Mouse (Mus musculus) kidney, adult 11 months (tissue): ENCODE measurements around the gene Fbxo31.

ENCODE experiments used
- DNase-seq: peaks from one replicate; pipeline ENCODE4 v3.0.0; 2022

Gene Fbxo31

DNA sequence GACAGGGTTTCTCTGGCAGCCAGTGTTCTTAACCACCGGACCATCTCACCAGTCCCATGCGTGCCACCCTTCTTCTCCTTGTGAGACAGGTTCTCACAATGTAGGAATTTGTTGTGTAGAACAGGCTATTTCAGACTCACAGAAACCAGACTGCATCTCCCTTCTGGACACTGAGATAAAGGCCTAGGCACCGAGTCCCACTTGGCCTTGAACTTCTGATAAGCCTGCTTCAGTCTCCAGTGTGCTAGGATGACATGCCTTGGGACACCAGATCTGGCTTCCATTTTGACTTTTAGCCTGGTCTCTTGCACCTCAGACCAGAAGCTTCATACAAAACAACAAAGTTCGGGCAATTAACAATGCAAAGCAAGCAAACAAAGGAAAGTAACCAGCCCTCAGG lies 10.1 kb upstream of the Fbxo31 start:
- DNase-seq, result no peak

DNA sequence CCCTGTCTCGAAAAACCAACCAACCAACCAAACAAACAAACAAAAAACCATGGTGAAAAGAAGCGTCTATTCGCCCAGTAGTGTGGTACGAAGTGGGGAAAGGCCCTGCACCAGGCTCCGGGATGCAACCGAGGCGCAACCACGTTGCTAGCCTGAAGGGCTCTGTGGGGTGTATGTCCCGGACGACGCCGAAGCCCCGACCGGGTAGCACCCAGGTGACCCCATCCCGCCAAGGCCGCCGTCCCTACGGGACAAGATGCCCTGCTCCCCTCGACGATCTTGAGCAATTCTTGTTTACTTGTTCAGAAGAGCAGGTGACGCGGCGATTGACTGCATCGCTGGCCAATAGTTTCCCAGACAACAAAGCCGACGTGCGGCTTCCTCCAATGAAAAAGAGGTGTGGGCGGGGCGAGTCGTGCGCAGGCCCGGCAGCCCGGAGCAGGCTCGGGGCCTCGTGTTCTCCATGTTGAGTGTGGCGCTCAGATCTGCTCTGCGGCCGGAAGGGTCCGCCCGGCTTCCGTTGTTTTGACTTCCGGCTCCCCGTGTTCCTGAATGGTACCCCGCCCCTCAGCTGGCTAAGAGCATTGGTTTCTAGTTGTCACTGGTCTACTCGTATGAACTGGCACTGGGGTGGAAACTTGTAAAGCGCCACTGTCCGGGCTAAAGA lies 6.7 kb upstream of the Fbxo31 start:
- DNase-seq, result peak; percentile 99

DNA sequence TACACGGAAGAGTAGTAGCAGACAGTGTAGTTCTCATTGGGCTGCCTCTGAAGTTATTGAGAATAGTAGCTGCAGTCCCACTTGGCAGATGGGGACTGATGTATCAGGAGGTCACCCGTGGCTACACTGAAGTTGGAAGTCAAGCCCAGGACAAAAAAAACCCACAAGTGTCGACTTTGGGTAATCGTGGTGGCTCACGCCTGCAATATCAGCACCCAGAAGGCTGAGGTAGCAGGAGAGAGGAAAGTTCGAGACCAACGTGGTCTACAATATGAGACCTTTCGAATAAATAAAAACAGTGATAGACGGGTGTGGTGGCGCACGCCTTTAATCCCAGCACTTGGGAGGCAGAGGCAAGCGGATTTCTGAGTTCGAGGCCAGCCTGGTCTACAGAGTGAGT lies 6.1 kb upstream of the Fbxo31 start:
- no peak for DNase-seq

DNA sequence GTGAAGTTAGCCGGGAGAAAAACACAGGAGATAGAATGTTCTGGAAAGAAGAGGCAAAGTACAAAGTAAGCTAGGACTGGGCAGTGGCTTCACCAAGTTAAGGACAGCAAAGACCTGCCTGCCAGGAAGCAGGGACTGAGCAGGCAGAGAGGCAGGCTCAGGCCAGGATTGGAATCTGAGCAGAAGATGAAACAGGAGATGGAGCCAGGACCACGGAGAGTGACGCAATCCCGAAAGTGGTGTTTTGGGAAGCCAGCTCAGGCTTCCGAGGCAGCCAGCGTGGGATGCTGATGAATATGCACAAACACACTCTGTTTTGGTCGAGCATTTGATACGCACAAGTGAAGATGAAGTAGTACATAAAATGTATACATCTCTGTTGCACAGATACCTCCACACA lies 5.0 kb upstream of the Fbxo31 start:
- DNase-seq, result no peak

DNA sequence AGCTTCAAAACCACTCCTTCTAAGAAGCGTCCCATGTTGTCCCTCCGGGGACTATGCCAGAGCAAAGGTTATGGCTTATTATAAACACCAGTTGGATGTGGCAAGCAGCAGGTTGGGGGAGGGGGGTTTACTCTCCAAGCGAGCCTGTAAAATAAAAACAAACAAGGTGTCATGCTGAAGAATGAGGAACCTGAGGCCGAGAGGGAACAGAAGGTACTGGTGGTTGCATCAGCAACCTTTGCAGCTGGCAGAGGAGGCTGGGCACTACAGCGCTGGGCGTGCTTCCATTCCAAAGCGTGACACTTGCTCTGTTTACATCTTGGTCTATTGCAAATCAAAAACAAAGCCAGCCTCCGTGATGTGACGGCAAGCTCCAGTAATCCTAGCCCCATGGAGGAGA lies 1.9 kb upstream of the Fbxo31 start:
- DNase-seq, result no peak

DNA sequence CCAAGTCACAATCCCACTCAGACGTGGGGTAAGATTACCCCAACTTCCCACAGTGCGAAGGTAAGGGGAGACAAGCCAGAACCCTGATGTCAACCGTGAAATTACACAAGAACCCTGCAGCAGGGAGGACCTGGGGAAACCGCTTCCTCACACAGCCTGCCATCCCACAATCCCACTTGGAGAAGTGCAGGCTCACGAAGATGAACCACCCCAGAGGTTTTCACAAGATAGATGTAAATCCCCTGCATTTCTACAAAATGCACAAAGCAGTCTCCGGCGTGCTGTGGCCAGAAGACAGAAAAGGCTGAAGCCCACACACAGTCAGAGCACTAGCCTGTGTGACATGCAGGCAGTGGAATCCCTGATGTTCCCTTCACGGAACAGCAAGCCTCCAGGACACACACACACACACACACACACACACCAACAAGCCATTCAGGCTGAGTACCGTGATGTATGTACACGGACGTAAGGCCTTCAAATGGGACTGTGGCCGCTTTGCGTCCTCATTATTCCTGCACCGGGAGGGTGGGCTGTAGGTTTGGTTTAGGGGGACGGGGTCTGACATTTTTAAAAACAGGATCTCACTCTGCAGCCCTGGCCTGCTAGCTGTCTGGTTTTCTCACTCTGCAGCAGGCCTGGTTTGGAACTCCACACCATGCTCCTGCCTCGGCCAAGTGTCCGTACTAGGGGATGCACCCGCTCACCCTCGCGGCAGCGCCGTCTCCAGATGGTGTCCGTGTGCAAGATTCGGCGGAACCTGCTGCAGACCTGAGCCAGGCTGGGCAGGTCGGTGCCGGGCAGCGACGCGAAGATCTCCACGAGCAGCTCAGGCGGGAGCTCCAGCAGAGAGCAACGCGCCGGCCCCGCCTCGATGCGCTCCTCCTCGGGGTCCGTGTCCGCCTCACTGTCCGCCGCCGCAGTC lies 593 bp downstream of the Fbxo31 start:
- DNase-seq, result no peak

DNA sequence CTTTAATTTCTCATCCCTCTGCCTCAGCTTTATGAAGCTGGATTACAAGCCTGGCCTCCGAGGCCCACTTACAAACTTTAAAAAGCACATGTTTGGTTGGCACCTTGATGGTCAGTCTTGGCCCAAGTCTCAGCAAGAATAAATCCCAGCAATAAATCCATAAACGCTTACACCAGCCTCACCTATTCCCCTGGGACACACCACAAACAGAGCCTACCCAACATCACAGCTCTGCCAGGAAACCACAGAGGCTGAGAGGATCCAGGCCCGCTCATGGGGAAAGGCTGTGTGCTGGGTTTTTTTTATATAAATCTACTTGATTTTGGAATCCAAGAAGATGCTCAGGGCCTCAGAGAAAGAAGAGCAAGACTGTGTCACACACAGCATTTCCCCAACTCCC lies 2.9 kb downstream of the Fbxo31 start:
- no peak for DNase-seq

DNA sequence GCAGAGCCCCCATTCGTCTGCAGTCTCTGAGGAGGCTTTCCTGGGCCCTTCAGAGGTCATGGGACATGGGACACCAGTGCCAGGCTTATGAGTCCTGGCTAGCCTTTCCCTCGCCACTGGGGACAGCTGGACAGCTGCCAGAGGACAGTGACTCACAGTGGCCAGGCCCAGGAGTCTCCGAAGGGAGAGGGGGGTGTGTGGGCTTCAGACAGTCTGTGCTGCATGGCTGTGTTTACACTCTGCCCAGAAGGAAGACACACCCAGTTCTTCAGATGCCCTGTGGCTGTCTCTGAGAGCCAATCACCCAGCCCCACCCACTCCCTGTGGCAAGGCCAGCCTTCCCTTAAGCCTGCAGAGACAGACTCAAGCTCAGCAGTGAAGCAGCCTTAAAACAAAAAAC lies 5.3 kb downstream of the Fbxo31 start:
- peak; percentile 39 for DNase-seq

DNA sequence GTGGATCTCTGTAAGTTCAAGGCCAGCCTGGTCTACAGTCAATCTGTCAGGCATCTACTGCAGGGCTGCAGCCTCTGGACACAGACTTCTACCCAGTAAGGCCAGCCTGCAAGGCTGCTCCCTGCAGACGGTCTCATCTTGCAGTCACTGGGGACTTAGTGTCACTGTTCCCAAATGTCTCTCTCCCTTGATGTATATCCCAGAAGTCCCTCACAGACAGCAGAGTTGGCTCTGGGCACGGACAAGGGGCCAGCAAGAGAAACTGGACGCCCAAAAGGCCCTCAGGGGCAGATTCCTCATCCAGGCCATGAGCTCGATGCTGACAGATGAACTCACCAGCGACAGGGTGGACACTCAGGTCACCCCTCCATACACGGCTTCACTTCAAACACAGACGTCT lies 6.5 kb downstream of the Fbxo31 start:
- no peak for DNase-seq

DNA sequence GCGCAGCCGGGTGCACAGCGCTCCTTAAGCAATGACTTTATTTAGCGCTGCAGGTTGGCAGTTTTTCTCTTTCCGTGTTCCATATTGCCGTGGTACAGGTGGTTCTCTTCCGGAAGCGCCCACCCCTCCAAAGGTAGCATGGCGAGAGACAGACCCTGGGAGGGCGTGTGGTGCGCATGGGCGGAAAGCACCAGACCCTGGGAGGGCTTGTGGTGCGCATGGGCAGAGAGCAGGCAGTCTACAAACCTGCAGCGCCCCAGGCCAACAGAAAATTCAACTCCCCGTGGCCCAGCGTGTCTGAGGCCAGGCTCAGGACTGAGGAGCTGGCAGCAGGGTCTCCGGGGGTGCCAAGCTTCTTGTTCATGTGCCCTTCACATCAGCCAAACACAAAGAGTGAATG lies 7.8 kb downstream of the Fbxo31 start:
- DNase-seq, result no peak

DNA sequence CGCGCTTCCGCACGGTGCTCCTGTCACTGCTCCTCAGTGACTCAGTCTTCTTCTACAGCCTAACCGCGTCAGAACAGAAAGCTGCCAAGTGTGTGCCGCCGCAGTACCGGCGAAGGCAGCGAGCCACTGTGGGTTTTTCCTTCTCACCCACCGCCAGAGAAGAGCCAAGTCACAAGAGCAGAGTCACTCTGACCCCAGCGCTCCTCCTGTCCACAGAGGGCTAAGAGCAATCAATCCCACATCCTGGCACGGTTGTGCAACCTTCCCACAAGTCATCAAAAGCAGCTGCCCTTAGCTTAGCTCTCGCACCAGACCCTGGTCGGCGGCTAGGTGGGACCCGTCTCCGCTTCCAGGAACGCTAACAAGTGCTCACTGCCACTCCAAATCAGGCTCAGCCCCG lies 8.3 kb downstream of the Fbxo31 start:
- DNase-seq, result no peak

DNA sequence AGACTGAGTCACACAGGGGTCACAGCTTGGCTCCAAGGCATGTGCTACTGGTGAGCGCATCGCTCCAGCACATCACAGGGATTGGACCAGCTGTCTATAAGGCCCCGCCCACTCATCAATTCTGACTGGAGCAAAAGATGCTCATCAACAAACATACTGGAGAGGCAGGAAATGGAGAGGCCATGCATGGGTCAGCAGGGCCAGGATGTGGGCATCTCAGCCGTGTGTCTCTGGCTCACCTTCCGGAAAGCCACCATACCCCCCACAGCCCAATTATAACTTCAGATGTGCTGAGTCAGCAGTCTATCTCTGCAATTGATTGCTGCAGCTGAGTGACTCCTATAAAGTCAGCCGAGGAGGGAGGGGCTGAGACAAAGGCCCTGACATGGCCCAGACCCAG lies 10.3 kb downstream of the Fbxo31 start:
- DNase-seq, result no peak

DNA sequence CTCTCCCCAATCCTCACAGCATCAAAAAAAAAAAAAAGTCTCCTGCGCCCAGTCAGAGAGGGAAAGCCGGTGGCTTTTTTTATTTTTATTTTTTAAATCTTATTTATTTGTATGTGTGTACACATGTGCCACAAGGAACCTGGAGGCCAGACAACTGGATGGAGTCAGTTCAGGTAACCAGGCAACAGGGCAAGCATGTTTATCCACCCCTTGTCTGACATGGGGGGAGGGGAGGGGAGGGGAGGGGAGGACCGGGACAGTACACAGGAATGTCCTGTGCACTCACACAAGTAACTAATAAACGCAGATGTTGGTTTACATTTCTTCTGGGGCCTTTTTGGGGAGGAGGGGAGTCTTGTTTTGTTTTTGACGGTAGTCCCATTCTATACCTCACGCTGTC lies 14.9 kb downstream of the Fbxo31 start:
- DNase-seq, result no peak

DNA sequence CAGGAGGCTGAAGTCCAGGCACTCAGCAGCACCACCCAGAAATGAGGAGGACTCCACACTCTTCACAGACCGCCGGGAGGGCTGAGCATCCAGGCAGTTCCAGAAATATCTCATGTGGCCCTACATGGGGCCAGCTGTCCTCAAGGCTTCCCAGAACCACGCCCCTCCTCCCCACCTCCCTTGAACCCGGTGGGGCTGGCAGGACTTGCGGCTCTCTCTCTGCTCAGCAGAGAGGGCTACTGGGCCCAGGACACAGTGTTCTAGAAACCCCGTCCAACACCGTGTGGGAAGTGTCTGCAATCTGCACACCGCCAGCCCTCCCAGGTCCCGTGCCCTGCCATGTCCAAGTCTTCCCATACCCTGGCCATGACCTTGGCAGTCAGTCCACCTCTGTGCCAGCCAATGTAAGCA lies 15.7 kb downstream of the Fbxo31 start:
- peak; percentile 21 for DNase-seq

DNA sequence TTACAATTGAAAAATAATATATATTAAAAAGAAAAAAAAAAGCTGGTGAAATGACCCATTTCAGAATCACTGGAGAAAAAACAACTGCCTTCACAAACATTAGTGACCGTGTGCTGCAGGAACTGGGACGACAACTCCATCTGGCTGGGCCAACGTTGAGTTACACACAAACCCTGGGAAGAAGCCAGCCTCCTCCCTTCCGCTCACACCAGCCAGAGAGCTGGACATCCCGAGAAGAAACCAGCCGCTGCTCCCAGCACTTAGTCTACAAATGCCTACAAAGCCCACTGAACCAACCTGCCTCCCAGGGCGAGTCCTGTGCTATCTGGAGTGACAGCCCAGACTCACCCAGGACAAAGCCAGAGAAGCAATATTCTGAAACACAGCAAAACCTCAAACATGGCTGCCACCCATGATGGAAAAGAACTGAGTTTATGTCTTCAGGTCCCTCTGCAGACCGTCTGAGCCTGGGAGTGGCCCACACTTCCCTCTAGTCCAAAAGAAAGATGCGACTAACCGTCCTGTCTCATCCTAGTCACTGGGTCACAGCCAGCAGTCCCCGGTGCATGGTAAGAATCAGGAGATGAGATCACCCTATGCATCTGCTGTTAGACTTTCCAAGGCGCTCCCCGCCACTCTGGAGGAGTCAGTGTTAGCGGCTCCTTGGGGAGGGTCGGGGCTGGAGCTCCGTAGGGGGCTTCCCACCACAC lies 16.8 kb downstream of the Fbxo31 start:
- no peak for DNase-seq

DNA sequence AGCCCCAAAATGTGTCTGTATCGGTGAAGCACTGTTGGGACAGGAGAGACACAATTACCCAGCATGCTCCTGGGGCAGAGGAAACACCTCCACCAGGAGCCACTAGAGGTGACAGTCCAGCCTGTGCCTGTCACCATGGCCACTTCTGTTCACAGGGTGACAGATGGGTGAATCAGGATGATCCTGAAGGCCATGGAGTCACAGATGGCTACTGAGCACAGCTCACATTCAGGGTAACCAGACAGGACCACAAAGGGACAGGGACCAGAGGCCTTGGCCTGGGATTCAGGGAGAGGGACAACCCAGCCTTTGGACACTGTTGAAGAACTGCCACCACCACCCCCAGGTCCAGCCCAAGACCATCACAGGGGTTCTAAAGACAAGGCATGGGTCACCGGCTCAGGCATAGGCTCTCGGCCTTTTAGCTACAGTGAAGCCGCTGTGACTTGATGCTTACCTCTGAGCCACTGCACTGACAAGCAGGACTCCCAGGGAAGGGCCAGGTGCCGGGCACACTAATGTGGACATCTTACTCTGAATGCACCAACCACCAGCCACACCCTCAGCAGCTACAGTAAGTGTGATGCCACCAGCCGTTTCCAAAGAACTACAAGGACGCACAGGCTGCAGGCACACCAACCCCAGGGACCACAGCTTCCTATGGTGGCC lies 18.0 kb downstream of the Fbxo31 start:
- no peak for DNase-seq

DNA sequence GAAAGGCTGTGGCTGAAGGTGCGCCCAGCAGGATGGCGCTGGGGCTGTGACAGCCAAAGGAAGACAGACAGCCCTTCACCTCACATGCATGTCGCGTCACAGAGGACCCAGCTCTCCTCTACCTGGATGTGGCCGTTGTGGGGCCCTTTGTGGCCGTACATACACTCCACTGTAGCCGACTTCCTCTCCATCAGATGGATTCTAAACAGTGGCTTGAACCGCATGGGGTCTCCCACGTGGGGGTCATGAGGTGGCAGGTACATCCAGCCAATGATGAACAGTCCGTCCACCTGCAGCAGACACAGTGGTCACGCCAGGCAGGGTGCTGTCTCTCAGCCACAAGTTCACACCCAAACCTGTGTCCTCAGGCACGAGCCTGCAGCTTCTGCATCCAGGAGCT lies 18.8 kb downstream of the Fbxo31 start:
- no peak for DNase-seq

DNA sequence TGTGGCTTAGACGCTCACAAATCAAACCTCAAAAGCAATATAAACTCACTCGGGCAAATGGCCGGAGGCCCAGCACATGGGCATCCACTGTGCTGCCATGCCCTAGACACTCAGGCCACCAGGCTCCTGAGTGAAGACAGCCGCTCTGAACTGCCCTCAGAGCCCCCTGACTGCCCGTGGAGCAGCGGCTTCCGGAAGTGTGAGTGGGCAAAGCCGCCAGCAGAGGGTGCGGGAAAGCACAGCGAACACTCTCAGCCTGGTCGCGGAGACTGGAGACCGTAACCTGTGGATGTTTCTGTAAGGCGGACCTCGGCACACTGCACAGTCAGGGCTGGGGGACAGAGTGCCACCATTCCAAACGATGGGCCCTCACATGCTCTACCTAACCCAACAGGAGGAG lies 20.1 kb downstream of the Fbxo31 start:
- DNase-seq, result no peak

DNA sequence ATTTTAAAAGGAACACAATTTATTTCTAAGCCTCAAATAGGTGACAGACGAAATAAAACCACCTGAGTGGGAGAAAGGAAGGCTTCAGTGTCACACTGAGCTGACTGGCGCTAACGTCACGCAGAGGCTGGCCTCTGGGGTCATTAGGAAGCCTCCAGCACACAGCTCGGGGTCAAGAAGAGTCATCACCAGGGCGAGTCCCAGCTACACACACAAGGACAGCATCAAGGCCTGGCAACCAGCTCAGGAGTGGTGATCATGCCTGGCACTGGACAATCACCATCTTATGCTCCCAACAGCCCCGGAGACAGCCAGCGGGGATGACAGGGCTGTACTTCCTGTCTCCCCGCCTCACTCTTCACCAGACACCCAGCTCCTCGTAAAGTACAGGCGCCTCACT lies 20.9 kb downstream of the Fbxo31 start:
- no peak for DNase-seq

DNA sequence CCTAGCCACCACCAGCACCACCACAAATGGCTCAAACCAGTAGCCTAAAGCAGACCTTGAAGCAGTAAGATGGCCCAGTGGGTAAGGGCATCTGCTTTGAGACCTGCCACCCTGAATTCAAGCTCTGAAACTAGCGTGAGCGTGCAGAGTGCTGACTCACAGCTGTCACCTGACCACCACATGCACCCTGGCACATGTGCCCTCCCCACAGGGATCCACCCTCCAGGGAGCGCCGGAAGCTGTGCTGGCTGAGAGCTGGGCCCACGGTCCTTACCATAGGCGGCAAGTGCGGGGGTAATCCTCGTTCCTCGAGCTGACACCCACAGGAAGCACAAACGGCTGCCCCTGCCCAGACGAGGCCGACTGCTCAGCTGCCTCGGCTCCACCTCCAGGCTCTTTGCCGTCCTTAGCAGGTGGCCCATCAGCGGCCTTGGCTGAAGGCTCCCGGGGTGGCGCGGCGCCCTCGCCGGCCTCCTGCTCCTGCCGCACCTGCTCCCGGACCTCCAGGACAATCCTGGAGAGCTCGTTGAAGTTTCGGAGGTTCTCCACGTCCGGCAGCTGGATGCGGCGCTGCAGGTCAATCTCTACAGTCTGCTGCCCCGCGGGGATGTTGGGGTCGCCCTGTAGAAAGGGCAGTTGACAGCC lies 24.7 kb downstream of the Fbxo31 start:
- DNase-seq, result no peak

DNA sequence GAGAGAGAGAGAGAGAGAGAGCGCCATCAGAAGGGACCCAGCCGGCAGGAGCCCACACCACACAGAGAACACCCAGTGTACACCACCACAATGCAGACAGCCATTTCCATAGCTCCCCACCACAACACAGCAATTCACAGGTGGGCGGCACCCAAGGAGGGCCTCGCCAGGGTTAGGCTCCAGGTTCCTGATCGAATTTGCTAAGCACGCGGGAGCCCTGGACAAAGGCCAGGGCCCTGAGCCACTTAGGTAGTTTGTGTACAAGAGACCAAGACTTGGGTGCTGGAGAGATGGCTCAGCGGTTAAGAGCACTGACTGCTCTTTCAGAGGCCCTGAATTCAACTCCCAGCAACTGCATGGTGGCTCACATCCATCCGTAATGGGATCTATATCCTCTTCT lies 26.1 kb downstream of the Fbxo31 start:
- DNase-seq, result no peak

DNA sequence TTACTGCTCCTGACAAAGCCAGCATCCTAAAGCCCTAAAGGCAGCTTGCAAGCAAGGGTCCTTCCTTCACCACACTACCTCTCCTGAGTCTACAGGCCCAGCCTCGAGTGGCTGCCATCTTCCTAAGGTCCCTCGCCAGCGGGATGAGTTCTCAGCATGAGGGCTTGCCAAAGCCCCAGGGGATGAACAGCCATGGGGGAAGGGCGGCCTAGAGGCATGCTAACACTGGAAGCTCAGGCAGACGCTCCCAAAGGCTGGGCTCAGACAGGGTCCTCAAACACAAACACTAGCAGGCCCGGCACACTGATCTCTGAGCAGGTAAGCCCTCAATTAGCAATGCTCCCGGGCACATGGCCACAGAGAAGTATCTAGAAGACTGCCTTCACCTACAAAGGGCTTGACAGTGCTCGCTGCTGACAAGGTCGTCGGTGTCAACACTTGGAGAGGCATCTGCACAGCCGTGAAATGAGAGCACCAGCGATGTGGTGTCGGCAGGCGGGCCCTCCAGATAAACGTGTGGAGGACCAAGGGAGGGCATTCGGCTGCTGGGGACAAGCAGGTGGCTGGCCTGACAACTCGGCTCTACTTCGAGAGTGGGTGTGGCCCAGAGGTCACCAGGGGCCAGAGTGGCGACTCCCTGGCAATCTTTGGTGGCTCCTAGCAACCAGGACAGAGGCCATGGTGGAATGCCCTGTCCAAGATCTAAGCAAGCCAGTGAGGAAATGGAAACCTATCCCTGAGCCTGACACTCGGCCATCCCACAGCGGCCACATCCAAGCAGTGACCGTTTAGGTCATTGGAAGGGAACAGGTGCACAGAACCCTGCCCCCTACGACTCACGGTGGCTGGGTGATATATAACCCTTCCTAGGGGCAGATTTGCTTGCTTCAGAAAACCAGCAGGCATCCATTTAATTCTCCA lies 27.3 kb downstream of the Fbxo31 start:
- no peak for DNase-seq
